Mouse (Mus musculus): ENCODE data around the gene Adap1. TPM values are rescaled to one million over a fixed set of nuclear protein-coding genes. Genes with fewer than 3 reads are reported as not detected.
A peak's percentile ranks its signal among the peaks of the same experiment; 100 is the strongest.

The Adap1 gene
- polyA plus RNA-seq, 1 experiment from 2014 or later = 33.4 TPM

GRCm38 (mm10) chr5:139370336-139370735 lies 44.9 kb upstream of the Adap1 start:
- no peaks in the 10 kb centered on the region; the same call in 1 of the 2 replicates for H3K36me3 ChIP-seq (ENCODE audit: control insufficient read depth, insufficient read depth)
- 0 out of 2 replicates have a peak, but pooled peaks cover 5% of the 10 kb centered on the region for H3K4me1 ChIP-seq (replicated peaks; ENCODE audit: control insufficient read depth, insufficient read depth, low read length)
- H3K4me2 ChIP-seq (replicated peaks; ENCODE audit: low read depth) = no peak overlapping the region
- no peaks in the 10 kb centered on the region for H3K27me3 ChIP-seq (replicated peaks; ENCODE audit: control insufficient read depth, insufficient read depth, low read length)
- H3K9me3 ChIP-seq (ENCODE audit: control insufficient read depth) = no peaks in the 10 kb centered on the region
- no peak for TF ChIP-seq CTCF (IDR thresholded peaks at IDR 0.05; ENCODE audit: low read depth)
- WGBS = 88% methylated on average over 6 of the region's 6 CpGs
- ATAC-seq = no peak
- H3K4me3 ChIP-seq (ENCODE audit: low read depth, low read length) = no peak overlapping the region
- no peak overlapping the region for H3K9ac ChIP-seq (ENCODE audit: low read depth, low read length)
- H3K27ac ChIP-seq (ENCODE audit: low read depth, low read length) = no peak overlapping the region

- H3K9ac ChIP-seq (ENCODE audit: low read depth, low read length) = no peak overlapping the region
- H3K27me3 ChIP-seq (replicated peaks; ENCODE audit: control insufficient read depth, insufficient read depth, low read length) = no peaks in the 10 kb centered on the region
- 81% methylated on average over 11 of the region's 11 CpGs for WGBS
- no peaks in the 10 kb centered on the region for H3K9me3 ChIP-seq (ENCODE audit: control insufficient read depth)
- TF ChIP-seq CTCF (IDR thresholded peaks at IDR 0.05; ENCODE audit: low read depth) = no peak
- no peak overlapping the region for H3K27ac ChIP-seq (ENCODE audit: low read depth, low read length)
- no peaks in the 10 kb centered on the region; the same call in 1 of the 2 replicates for H3K36me3 ChIP-seq (ENCODE audit: control insufficient read depth, insufficient read depth)
- H3K4me3 ChIP-seq (ENCODE audit: low read depth, low read length) = no peak overlapping the region
- ATAC-seq = no peak
- 0 out of 2 replicates have a peak, but pooled peaks cover 5% of the 10 kb centered on the region for H3K4me1 ChIP-seq (replicated peaks; ENCODE audit: control insufficient read depth, insufficient read depth, low read length)
- no peak overlapping the region for H3K4me2 ChIP-seq (replicated peaks; ENCODE audit: low read depth)
Observed at GRCm38 (mm10) chr5:139368638-139369320, 43.4 kb upstream of the Adap1 start.

GRCm38 (mm10) chr5:139367884-139368458 lies 42.5 kb upstream of the Adap1 start:
- no peak overlapping the region for H3K9ac ChIP-seq (ENCODE audit: low read depth, low read length)
- no peak overlapping the region for H3K4me3 ChIP-seq (ENCODE audit: low read depth, low read length)
- no peaks in the 10 kb centered on the region for H3K9me3 ChIP-seq (ENCODE audit: control insufficient read depth)
- H3K4me1 ChIP-seq (replicated peaks; ENCODE audit: control insufficient read depth, insufficient read depth, low read length) = 0 out of 2 replicates have a peak, but pooled peaks cover 5% of the 10 kb centered on the region
- WGBS = 90% methylated on average over 4 of the region's 4 CpGs
- no peaks in the 10 kb centered on the region for H3K27me3 ChIP-seq (replicated peaks; ENCODE audit: control insufficient read depth, insufficient read depth, low read length)
- H3K4me2 ChIP-seq (replicated peaks; ENCODE audit: low read depth) = no peak overlapping the region
- H3K27ac ChIP-seq (ENCODE audit: low read depth, low read length) = no peak overlapping the region
- ATAC-seq = no peak
- no peaks in the 10 kb centered on the region; the same call in 1 of the 2 replicates for H3K36me3 ChIP-seq (ENCODE audit: control insufficient read depth, insufficient read depth)
- TF ChIP-seq CTCF (IDR thresholded peaks at IDR 0.05; ENCODE audit: low read depth) = no peak

- no peaks in the 10 kb centered on the region for H3K27me3 ChIP-seq (replicated peaks; ENCODE audit: control insufficient read depth, insufficient read depth, low read length)
- no peaks in the 10 kb centered on the region for H3K9me3 ChIP-seq (ENCODE audit: control insufficient read depth)
- H3K36me3 ChIP-seq (ENCODE audit: control insufficient read depth, insufficient read depth) = no peaks in the 10 kb centered on the region; the same call in 1 of the 2 replicates
- no peak overlapping the region for H3K4me2 ChIP-seq (replicated peaks; ENCODE audit: low read depth)
- H3K27ac ChIP-seq (ENCODE audit: low read depth, low read length) = no peak overlapping the region
- no peak for ATAC-seq
- no peak for TF ChIP-seq CTCF (IDR thresholded peaks at IDR 0.05; ENCODE audit: low read depth)
- no peak overlapping the region for H3K4me3 ChIP-seq (ENCODE audit: low read depth, low read length)
- no peak overlapping the region for H3K9ac ChIP-seq (ENCODE audit: low read depth, low read length)
- WGBS = 72% methylated on average over 11 of the region's 11 CpGs
- no peaks in the 10 kb centered on the region for H3K4me1 ChIP-seq (replicated peaks; ENCODE audit: control insufficient read depth, insufficient read depth, low read length)
Observed at GRCm38 (mm10) chr5:139366484-139366883, 41.1 kb upstream of the Adap1 start.

GRCm38 (mm10) chr5:139365827-139366226 lies 40.4 kb upstream of the Adap1 start:
- H3K9ac ChIP-seq (ENCODE audit: low read depth, low read length) = no peak overlapping the region
- no peak overlapping the region for H3K4me3 ChIP-seq (ENCODE audit: low read depth, low read length)
- WGBS = 71% methylated on average over 1 of the region's 1 CpGs
- H3K4me1 ChIP-seq (replicated peaks; ENCODE audit: control insufficient read depth, insufficient read depth, low read length) = no peaks in the 10 kb centered on the region
- H3K27me3 ChIP-seq (replicated peaks; ENCODE audit: control insufficient read depth, insufficient read depth, low read length) = no peaks in the 10 kb centered on the region
- no peak for ATAC-seq
- H3K9me3 ChIP-seq (ENCODE audit: control insufficient read depth) = no peaks in the 10 kb centered on the region
- H3K36me3 ChIP-seq (ENCODE audit: control insufficient read depth, insufficient read depth) = no peaks in the 10 kb centered on the region; the same call in 1 of the 2 replicates
- H3K4me2 ChIP-seq (replicated peaks; ENCODE audit: low read depth) = no peak overlapping the region
- no peak for TF ChIP-seq CTCF (IDR thresholded peaks at IDR 0.05; ENCODE audit: low read depth)
- H3K27ac ChIP-seq (ENCODE audit: low read depth, low read length) = no peak overlapping the region

- H3K4me2 ChIP-seq (replicated peaks; ENCODE audit: low read depth) = 0 out of 2 replicates have a peak overlapping the region, but pooled peaks have one; percentile 7
- H3K36me3 ChIP-seq (ENCODE audit: control insufficient read depth, insufficient read depth) = no peaks in the 10 kb centered on the region; the same call in 1 of the 2 replicates
- H3K9me3 ChIP-seq (ENCODE audit: control insufficient read depth) = no peaks in the 10 kb centered on the region
- 46% methylated on average over 5 of the region's 5 CpGs for WGBS
- H3K4me3 ChIP-seq (ENCODE audit: low read depth, low read length) = no peak overlapping the region
- H3K27me3 ChIP-seq (replicated peaks; ENCODE audit: control insufficient read depth, insufficient read depth, low read length) = no peaks in the 10 kb centered on the region
- no peak overlapping the region for H3K9ac ChIP-seq (ENCODE audit: low read depth, low read length)
- H3K4me1 ChIP-seq (replicated peaks; ENCODE audit: control insufficient read depth, insufficient read depth, low read length) = no peaks in the 10 kb centered on the region
- ATAC-seq = no peak
- peak overlapping the region; percentile 50; the same call in 1 of the 2 replicates for H3K27ac ChIP-seq (ENCODE audit: low read depth, low read length)
- no peak for TF ChIP-seq CTCF (IDR thresholded peaks at IDR 0.05; ENCODE audit: low read depth)
Observed at GRCm38 (mm10) chr5:139364911-139365571, 39.6 kb upstream of the Adap1 start.

Measured in intestine, postnatal 0 days (tissue).